Mouse (Mus musculus): ENCODE results near the gene Iqub. TPM values are rescaled to one million over a fixed set of nuclear protein-coding genes. Genes with fewer than 3 reads are reported as not detected.

Gene Iqub
- polyA plus RNA-seq, 2 experiments: 0.08 TPM; not detected in 1

DNA sequence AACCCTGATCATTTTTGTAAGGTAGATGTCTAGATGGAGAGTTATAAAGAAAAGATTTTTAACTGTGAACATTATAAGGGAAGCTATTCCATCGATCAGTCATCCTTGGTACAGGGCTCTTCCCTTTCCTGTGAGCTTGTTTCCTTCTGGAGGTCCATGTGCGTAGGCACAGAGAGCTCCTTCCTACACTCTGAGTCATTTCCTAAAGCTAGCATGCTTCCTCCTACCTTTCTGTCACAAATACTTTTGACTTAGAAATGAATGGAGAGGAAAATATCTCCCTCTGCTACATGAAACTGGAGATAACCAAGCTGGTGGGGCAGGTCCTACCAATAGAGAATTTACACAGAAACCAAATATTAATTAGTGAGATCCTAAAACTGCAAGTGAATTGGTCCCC is 34.9 kb upstream of the Iqub start:
- Histone ChIP-seq H3K4me2 (replicated peaks; ENCODE audit: low read depth, low read length, severe bottlenecking) (no peak overlapping the region), H3K9ac (ENCODE audit: low read depth, low read length, severe bottlenecking) (no peak overlapping the region), H3K27ac (replicated peaks; ENCODE audit: low read depth, low read length) (no peak overlapping the region), H3K9me3 (ENCODE audit: control insufficient read depth, low read length) (no peaks in the 10 kb centered on the region), H3K36me3 (ENCODE audit: control insufficient read depth, insufficient read depth, low read length) (no peaks in the 10 kb centered on the region), H3K4me1 (ENCODE audit: control insufficient read depth, insufficient read depth, low read length) (no peaks in the 10 kb centered on the region), H3K4me3 (replicated peaks; ENCODE audit: low read length) (no peak overlapping the region), H3K27me3 (ENCODE audit: control insufficient read depth, insufficient read depth, low read length) (no peaks in the 10 kb centered on the region)
- ATAC-seq (ENCODE audit: low FRiP score, low read depth) (no peak), DNase-seq (ENCODE audit: low spot score) (no peak)
- 89% methylated on average over 2 of the region's 2 CpGs for WGBS
- no peak for TF ChIP-seq POLR2A (IDR thresholded peaks at IDR 0.05; ENCODE audit: borderline replicate concordance, extremely low read depth, insufficient read depth, insufficient read length)

- Histone ChIP-seq H3K27ac (replicated peaks; ENCODE audit: low read depth, low read length) (no peak overlapping the region), H3K9me3 (ENCODE audit: control insufficient read depth, low read length) (no peaks in the 10 kb centered on the region), H3K36me3 (ENCODE audit: control insufficient read depth, insufficient read depth, low read length) (no peaks in the 10 kb centered on the region), H3K4me2 (replicated peaks; ENCODE audit: low read depth, low read length, severe bottlenecking) (no peak overlapping the region), H3K4me1 (ENCODE audit: control insufficient read depth, insufficient read depth, low read length) (no peaks in the 10 kb centered on the region), H3K4me3 (replicated peaks; ENCODE audit: low read length) (no peak overlapping the region), H3K27me3 (ENCODE audit: control insufficient read depth, insufficient read depth, low read length) (no peaks in the 10 kb centered on the region), H3K9ac (ENCODE audit: low read depth, low read length, severe bottlenecking) (no peak overlapping the region)
- TF ChIP-seq POLR2A (IDR thresholded peaks at IDR 0.05; ENCODE audit: borderline replicate concordance, extremely low read depth, insufficient read depth, insufficient read length): no peak
- ATAC-seq (ENCODE audit: low FRiP score, low read depth): no peak
- no peak for DNase-seq (ENCODE audit: low spot score)
- 66% methylated on average over 1 of the region's 1 CpGs for WGBS
Measured at GRCm38 (mm10) chr6:24546716-24547420, 32.0 kb upstream of the Iqub start.

DNA sequence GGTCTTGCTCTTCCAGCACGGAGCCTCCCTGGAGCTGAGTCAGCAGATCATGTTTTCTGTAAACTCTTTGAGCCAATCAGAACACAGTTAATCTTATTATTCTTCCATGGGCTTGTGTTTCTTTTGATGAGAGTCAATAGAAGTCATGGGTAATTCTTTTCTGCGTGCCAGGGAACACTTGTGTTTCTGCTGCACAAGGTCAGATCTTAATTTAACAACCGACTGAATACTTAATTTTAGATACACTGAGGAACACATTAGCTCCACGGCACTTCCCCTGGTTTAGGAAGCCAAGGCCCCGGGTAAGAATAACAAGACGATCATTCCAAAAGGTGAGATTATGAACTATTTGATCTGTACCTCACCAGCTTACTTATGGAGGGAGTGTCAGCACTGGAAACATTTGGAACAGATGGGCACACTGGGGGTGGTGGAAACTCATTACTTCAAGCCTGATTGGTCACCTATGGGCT is 28.3 kb upstream of the Iqub start:
- Histone ChIP-seq H3K4me3 (replicated peaks; ENCODE audit: low read length) (no peak overlapping the region), H3K9me3 (ENCODE audit: control insufficient read depth, low read length) (no peaks in the 10 kb centered on the region), H3K27ac (replicated peaks; ENCODE audit: low read depth, low read length) (no peak overlapping the region), H3K4me1 (ENCODE audit: control insufficient read depth, insufficient read depth, low read length) (no peaks in the 10 kb centered on the region), H3K4me2 (replicated peaks; ENCODE audit: low read depth, low read length, severe bottlenecking) (no peak overlapping the region), H3K36me3 (ENCODE audit: control insufficient read depth, insufficient read depth, low read length) (no peaks in the 10 kb centered on the region), H3K27me3 (ENCODE audit: control insufficient read depth, insufficient read depth, low read length) (no peaks in the 10 kb centered on the region), H3K9ac (ENCODE audit: low read depth, low read length, severe bottlenecking) (no peak overlapping the region)
- DNase-seq (ENCODE audit: low spot score): no peak
- ATAC-seq (ENCODE audit: low FRiP score, low read depth): no peak
- TF ChIP-seq POLR2A (IDR thresholded peaks at IDR 0.05; ENCODE audit: borderline replicate concordance, extremely low read depth, insufficient read depth, insufficient read length): no peak
- WGBS: 58% methylated on average over 6 of the region's 6 CpGs

- H3K4me1 ChIP-seq (ENCODE audit: control insufficient read depth, insufficient read depth, low read length): no peaks in the 10 kb centered on the region
- H3K9me3 ChIP-seq (ENCODE audit: control insufficient read depth, low read length): no peaks in the 10 kb centered on the region
- TF ChIP-seq POLR2A (IDR thresholded peaks at IDR 0.05; ENCODE audit: borderline replicate concordance, extremely low read depth, insufficient read depth, insufficient read length): no peak
- no peak overlapping the region for H3K4me2 ChIP-seq (replicated peaks; ENCODE audit: low read depth, low read length, severe bottlenecking)
- H3K27me3 ChIP-seq (ENCODE audit: control insufficient read depth, insufficient read depth, low read length): no peaks in the 10 kb centered on the region
- DNase-seq (ENCODE audit: low spot score): no peak
- H3K4me3 ChIP-seq (replicated peaks; ENCODE audit: low read length): no peak overlapping the region
- H3K9ac ChIP-seq (ENCODE audit: low read depth, low read length, severe bottlenecking): no peak overlapping the region
- H3K27ac ChIP-seq (replicated peaks; ENCODE audit: low read depth, low read length): no peak overlapping the region
- no peaks in the 10 kb centered on the region for H3K36me3 ChIP-seq (ENCODE audit: control insufficient read depth, insufficient read depth, low read length)
- ATAC-seq (ENCODE audit: low FRiP score, low read depth): no peak
Measured at GRCm38 (mm10) chr6:24542393-24542792, 27.5 kb upstream of the Iqub start.

DNA sequence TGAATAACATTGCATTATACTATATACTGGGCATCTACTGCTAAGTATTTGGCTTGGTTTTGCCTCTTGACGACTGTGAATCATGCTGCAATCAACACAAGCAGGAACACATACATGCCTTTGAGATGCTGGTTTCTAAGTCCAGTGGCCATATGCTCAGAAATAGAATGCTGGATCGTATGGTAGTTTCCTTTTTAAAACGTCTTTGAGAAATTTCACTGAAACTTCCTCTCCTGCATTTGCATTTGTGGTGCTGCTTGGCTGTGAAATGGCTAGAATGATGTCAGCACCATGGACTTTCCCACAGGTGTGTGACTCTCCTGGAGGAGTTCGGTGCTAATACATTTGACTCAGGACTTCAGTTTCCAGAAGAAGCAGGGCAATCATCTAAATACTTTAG is 25.2 kb upstream of the Iqub start:
- DNase-seq (ENCODE audit: low spot score) (no peak), ATAC-seq (ENCODE audit: low FRiP score, low read depth) (no peak)
- H3K4me1 ChIP-seq (ENCODE audit: control insufficient read depth, insufficient read depth, low read length): no peaks in the 10 kb centered on the region
- H3K27me3 ChIP-seq (ENCODE audit: control insufficient read depth, insufficient read depth, low read length): no peaks in the 10 kb centered on the region
- 68% methylated on average over 4 of the region's 4 CpGs for WGBS
- no peaks in the 10 kb centered on the region for H3K36me3 ChIP-seq (ENCODE audit: control insufficient read depth, insufficient read depth, low read length)
- H3K4me2 ChIP-seq (replicated peaks; ENCODE audit: low read depth, low read length, severe bottlenecking): no peak overlapping the region
- H3K9me3 ChIP-seq (ENCODE audit: control insufficient read depth, low read length): no peaks in the 10 kb centered on the region
- H3K9ac ChIP-seq (ENCODE audit: low read depth, low read length, severe bottlenecking): no peak overlapping the region
- no peak overlapping the region for H3K27ac ChIP-seq (replicated peaks; ENCODE audit: low read depth, low read length)
- no peak for TF ChIP-seq POLR2A (IDR thresholded peaks at IDR 0.05; ENCODE audit: borderline replicate concordance, extremely low read depth, insufficient read depth, insufficient read length)
- H3K4me3 ChIP-seq (replicated peaks; ENCODE audit: low read length): no peak overlapping the region

Data from limb, embryonic 14.5 days (tissue).